ENCODE assay signal across 8 mouse cellular contexts in the genomic region with DNA sequence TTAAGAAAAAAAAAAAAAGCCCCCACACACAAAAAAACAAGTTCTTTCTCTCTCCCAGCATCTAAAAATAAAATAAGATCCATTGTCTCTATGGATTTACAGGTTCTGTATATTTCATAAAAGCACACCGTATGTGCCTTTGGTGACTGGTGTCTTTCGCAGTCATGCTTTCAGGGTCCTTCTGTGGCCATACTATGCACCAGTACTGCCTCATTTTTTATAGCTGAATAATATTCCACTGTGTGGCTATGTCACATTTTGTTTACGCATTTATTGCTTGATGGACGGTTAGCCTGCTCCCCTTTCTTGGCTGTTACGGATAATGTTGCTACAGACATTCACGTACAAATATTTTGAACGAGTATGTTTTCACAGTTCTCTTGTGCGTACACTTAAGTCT. TPM values are rescaled to one million over a fixed set of nuclear protein-coding genes. Genes with fewer than 3 reads are reported as not detected.
DNase-seq lines count a peak whose midpoint lies in the region; ATAC-seq and TF ChIP-seq lines count a peak whose summit lies in the region.

No protein-coding gene starts in this region.

- H3K4me2 ChIP-seq in forebrain, postnatal 0 days (ENCODE audit: low read depth): no peak overlapping the region
- H3K4me2 ChIP-seq in liver, embryonic 16.5 days (ENCODE audit: low read depth, low read length): peak overlapping the region; percentile 87

- no peak for DNase-seq in gastrocnemius, adult 2 months
- no peak for DNase-seq in gastrocnemius, postnatal 14 days
- DNase-seq in ES-E14 (ENCODE audit: low read depth, low spot score): no peak
- DNase-seq in forebrain, postnatal 0 days: no peak
- no peak for DNase-seq in urinary bladder, postnatal 14 days (ENCODE audit: low spot score)
- DNase-seq in right cerebral cortex, adult 2 months (ENCODE audit: low spot score in 2 of 2): no peak
- DNase-seq in adrenal gland, postnatal 10 days: no peak

- intact Hi-C loops in gastrocnemius, adult 2 months (cut with DNase I): no loop called here
- intact Hi-C loops in gastrocnemius, postnatal 14 days (cut with DNase I; ENCODE audit: low total_unique reads): no loop called here

- H3K36me3 ChIP-seq in ES-E14 (ENCODE audit: control insufficient read depth, insufficient read depth, low read length, poor library complexity, severe bottlenecking): peaks cover 22% of the 10 kb centered on the region
- H3K36me3 ChIP-seq in forebrain, postnatal 0 days (ENCODE audit: insufficient read depth): peaks cover 11% of the 10 kb centered on the region
- H3K36me3 ChIP-seq in liver, embryonic 16.5 days (ENCODE audit: control insufficient read depth, insufficient read depth): peaks cover 6% of the 10 kb centered on the region; the same call in 1 of the 2 replicates

- H3K27ac ChIP-seq in gastrocnemius, adult 2 months: no peak overlapping the region
- H3K27ac ChIP-seq in ES-E14 (ENCODE audit: insufficient read depth, low read depth, low read length, poor library complexity, severe bottlenecking): no peak overlapping the region; the same call in 1 of the 2 replicates
- no peak overlapping the region for H3K27ac ChIP-seq in forebrain, postnatal 0 days (ENCODE audit: low read depth, low read length)
- no peak overlapping the region for H3K27ac ChIP-seq in liver, embryonic 16.5 days (ENCODE audit: low read length)

- in situ Hi-C loops in ES-E14 (cut with MboI; ENCODE audit: low sequenced_read_pairs in 2 of 2, unreplicated experiment in 2 of 2): no loop called here

- H3K27me3 ChIP-seq in forebrain, postnatal 0 days (ENCODE audit: insufficient read depth, low read length): no peaks in the 10 kb centered on the region
- H3K27me3 ChIP-seq in liver, embryonic 16.5 days (ENCODE audit: control insufficient read depth, insufficient read depth, low read depth, low read length): no peaks in the 10 kb centered on the region

- TF ChIP-seq CTCF in gastrocnemius, adult 2 months (IDR thresholded peaks at IDR 0.05): no peak
- TF ChIP-seq CTCF in forebrain, postnatal 0 days (IDR thresholded peaks at IDR 0.05; ENCODE audit: low read depth): no peak

- no peaks in the 10 kb centered on the region for H3K9me3 ChIP-seq in ES-E14 (ENCODE audit: control insufficient read depth, insufficient read depth, low read depth, low read length)
- H3K9me3 ChIP-seq in forebrain, postnatal 0 days (ENCODE audit: low read length): no peaks in the 10 kb centered on the region
- no peaks in the 10 kb centered on the region for H3K9me3 ChIP-seq in liver, embryonic 16.5 days (replicated peaks; ENCODE audit: control insufficient read depth, low read length)

- H3K4me3 ChIP-seq in gastrocnemius, adult 2 months: peak overlapping the region; percentile 93
- H3K4me3 ChIP-seq in ES-E14 (ENCODE audit: insufficient read depth in 1 of 2, low read depth in 1 of 2, low read length in 2 of 2, poor library complexity in 1 of 2, severe bottlenecking in 1 of 2): peak overlapping the region; percentile 78 to 94
- peak overlapping the region; percentile 59 for H3K4me3 ChIP-seq in forebrain, postnatal 0 days (ENCODE audit: low read depth, low read length)
- H3K4me3 ChIP-seq in liver, embryonic 16.5 days (ENCODE audit: low read depth, low read length): peak overlapping the region; percentile 85

- no peak for ATAC-seq in forebrain, postnatal 0 days
- ATAC-seq in liver, embryonic 16.5 days (ENCODE audit: low read depth): no peak

- peak overlapping the region; percentile 98 for H3K9ac ChIP-seq in ES-E14 (ENCODE audit: insufficient read depth, low read depth, low read length, poor library complexity, severe bottlenecking)
- no peak overlapping the region for H3K9ac ChIP-seq in forebrain, postnatal 0 days
- H3K9ac ChIP-seq in liver, embryonic 16.5 days (ENCODE audit: low read depth, low read length): peak overlapping the region; percentile 79

- peaks cover 0 to 6% of the 10 kb centered on the region in 2 experiments; a peak in 1 of 4 replicates for H3K4me1 ChIP-seq in ES-E14 (ENCODE audit: control insufficient read depth in 2 of 2, insufficient read depth in 2 of 2, low read length in 2 of 2, poor library complexity in 1 of 2)
- peaks cover 11% of the 10 kb centered on the region for H3K4me1 ChIP-seq in forebrain, postnatal 0 days (ENCODE audit: insufficient read depth)
- peaks cover 14% of the 10 kb centered on the region for H3K4me1 ChIP-seq in liver, embryonic 16.5 days (ENCODE audit: control insufficient read depth, low read depth, low read length)

- WGBS in forebrain, postnatal 0 days: 55% methylated on average over 8 of the region's 8 CpGs
- 32% methylated on average over 8 of the region's 8 CpGs for WGBS in liver, embryonic 16.5 days (ENCODE audit: insufficient replicate concordance)

TF ChIP-seq in ES-E14, 5 proteins besides CTCF, POLR2A, EP300 and RAD21:
- TF ChIP-seq ZC3H11A (IDR thresholded peaks at IDR 0.05; ENCODE audit: borderline replicate concordance, low read depth, low read length): 0 out of 2 replicates have a peak, but pooled peaks have one; percentile 3
- no peak for TF ChIP-seq ZNF384 (IDR thresholded peaks at IDR 0.05; ENCODE audit: low read depth, low read length)

RNA-seq across cellular contexts. Expression of gene Mrpl27, which starts 0.6 kb away (rescaled TPM):
- total RNA-seq in gastrocnemius, adult 2 months (2021): 10 to 100 TPM; 50.4 to 59.8 TPM
- 10 to 100 TPM; 56.4 to 59.0 TPM for total RNA-seq in gastrocnemius, postnatal 14 days (2021)
- 37.2 and 56.3 TPM in 2 replicates for total RNA-seq in ES-E14 (2012; rRNA removed)
- total RNA-seq in forebrain, postnatal 0 days (2014; rRNA removed): 50.7 and 57.0 TPM in 2 replicates
- polyA plus RNA-seq in forebrain, postnatal 0 days (2015; fragmentation: Nextera tagmentation; extraction: Ambion mirVana): 126 and 149 TPM in 2 replicates
- 55.7 and 56.6 TPM in 2 replicates for polyA plus RNA-seq in liver, embryonic 16.5 days (2015; fragmentation: Nextera tagmentation; extraction: Ambion mirVana)
- 10 to 100 TPM; 92.1 to 96.4 TPM for total RNA-seq in adrenal gland, postnatal 10 days (2021)

RNA-seq across cellular contexts. Expression of gene Eme1, which starts 0.8 kb away (rescaled TPM):
- total RNA-seq in gastrocnemius, adult 2 months (2021): not detected
- under 1 TPM; 0.90 to 0.91 TPM for total RNA-seq in gastrocnemius, postnatal 14 days (2021)
- 46.1 and 57.3 TPM in 2 replicates for total RNA-seq in ES-E14 (2012; rRNA removed)
- 2.4 and 2.5 TPM in 2 replicates for total RNA-seq in forebrain, postnatal 0 days (2014; rRNA removed)
- polyA plus RNA-seq in forebrain, postnatal 0 days (2015; fragmentation: Nextera tagmentation; extraction: Ambion mirVana): 1.4 and 1.6 TPM in 2 replicates
- 10.4 and 11.6 TPM in 2 replicates for polyA plus RNA-seq in liver, embryonic 16.5 days (2015; fragmentation: Nextera tagmentation; extraction: Ambion mirVana)
- total RNA-seq in adrenal gland, postnatal 10 days (2021): 1 to 10 TPM; 2.0 to 3.6 TPM

RNA-seq across cellular contexts. Expression of gene Lrrc59, which starts 23.4 kb away (rescaled TPM):
- 10 to 100 TPM; 35.8 to 37.5 TPM for total RNA-seq in gastrocnemius, adult 2 months (2021)
- total RNA-seq in gastrocnemius, postnatal 14 days (2021): 10 to 100 TPM; 26.9 to 35.5 TPM
- 215 and 282 TPM in 2 replicates for total RNA-seq in ES-E14 (2012; rRNA removed)
- total RNA-seq in forebrain, postnatal 0 days (2014; rRNA removed): 116 and 127 TPM in 2 replicates
- polyA plus RNA-seq in forebrain, postnatal 0 days (2015; fragmentation: Nextera tagmentation; extraction: Ambion mirVana): 144 and 145 TPM in 2 replicates
- polyA plus RNA-seq in liver, embryonic 16.5 days (2015; fragmentation: Nextera tagmentation; extraction: Ambion mirVana): 78.4 and 82.0 TPM in 2 replicates
- 100 to 1,000 TPM; 101 to 119 TPM for total RNA-seq in adrenal gland, postnatal 10 days (2021)

RNA-seq across cellular contexts. Expression of gene Xylt2, which starts 24.3 kb away (rescaled TPM):
- total RNA-seq in gastrocnemius, adult 2 months (2021): 1 to 10 TPM; 3.6 to 3.9 TPM
- total RNA-seq in gastrocnemius, postnatal 14 days (2021): 1 to 10 TPM; 6.6 to 7.8 TPM
- 58.0 and 91.2 TPM in 2 replicates for total RNA-seq in ES-E14 (2012; rRNA removed)
- total RNA-seq in forebrain, postnatal 0 days (2014; rRNA removed): 24.0 and 34.0 TPM in 2 replicates
- 9.1 and 10.9 TPM in 2 replicates for polyA plus RNA-seq in forebrain, postnatal 0 days (2015; fragmentation: Nextera tagmentation; extraction: Ambion mirVana)
- 1.9 and 2.6 TPM in 2 replicates for polyA plus RNA-seq in liver, embryonic 16.5 days (2015; fragmentation: Nextera tagmentation; extraction: Ambion mirVana)
- total RNA-seq in adrenal gland, postnatal 10 days (2021): 10 to 100 TPM; 19.8 to 26.5 TPM

RNA-seq across cellular contexts. Expression of gene Acsf2, which starts 51.3 kb away (rescaled TPM):
- 1 to 10 TPM; 1.6 to 3.6 TPM for total RNA-seq in gastrocnemius, adult 2 months (2021)
- 1 to 10 TPM; 4.1 to 6.6 TPM for total RNA-seq in gastrocnemius, postnatal 14 days (2021)
- total RNA-seq in ES-E14 (2012; rRNA removed): 5.9 and 7.4 TPM in 2 replicates
- total RNA-seq in forebrain, postnatal 0 days (2014; rRNA removed): 2.6 and 4.3 TPM in 2 replicates
- polyA plus RNA-seq in forebrain, postnatal 0 days (2015; fragmentation: Nextera tagmentation; extraction: Ambion mirVana): 1.5 and 1.6 TPM in 2 replicates
- polyA plus RNA-seq in liver, embryonic 16.5 days (2015; fragmentation: Nextera tagmentation; extraction: Ambion mirVana): 1.4 and 1.5 TPM in 2 replicates
- total RNA-seq in adrenal gland, postnatal 10 days (2021): 10 to 100 TPM; 55.9 to 57.7 TPM

Comparison
In these comparisons a context has a peak if more than half of its experiments do, and no peak if none do; other contexts are left out.
1. RNA of gene Eme1, which starts 0.8 kb away (total RNA-seq): 46.1 to 57.3 TPM in ES-E14; 2.0 to 3.6 TPM in adrenal gland, postnatal 10 days, 2.4 to 2.5 TPM in forebrain, postnatal 0 days, 0.90 to 0.91 TPM in gastrocnemius, postnatal 14 days and not detected in gastrocnemius, adult 2 months; every median in the first group is over 10 times any median in the second.
2. Peak in every context shown above with its lines, with median percentiles within 50 percentile points of each other: H3K4me3 ChIP-seq.